Mouse (Mus musculus): ENCODE data around the gene Il19.

Gene Il19

DNA sequence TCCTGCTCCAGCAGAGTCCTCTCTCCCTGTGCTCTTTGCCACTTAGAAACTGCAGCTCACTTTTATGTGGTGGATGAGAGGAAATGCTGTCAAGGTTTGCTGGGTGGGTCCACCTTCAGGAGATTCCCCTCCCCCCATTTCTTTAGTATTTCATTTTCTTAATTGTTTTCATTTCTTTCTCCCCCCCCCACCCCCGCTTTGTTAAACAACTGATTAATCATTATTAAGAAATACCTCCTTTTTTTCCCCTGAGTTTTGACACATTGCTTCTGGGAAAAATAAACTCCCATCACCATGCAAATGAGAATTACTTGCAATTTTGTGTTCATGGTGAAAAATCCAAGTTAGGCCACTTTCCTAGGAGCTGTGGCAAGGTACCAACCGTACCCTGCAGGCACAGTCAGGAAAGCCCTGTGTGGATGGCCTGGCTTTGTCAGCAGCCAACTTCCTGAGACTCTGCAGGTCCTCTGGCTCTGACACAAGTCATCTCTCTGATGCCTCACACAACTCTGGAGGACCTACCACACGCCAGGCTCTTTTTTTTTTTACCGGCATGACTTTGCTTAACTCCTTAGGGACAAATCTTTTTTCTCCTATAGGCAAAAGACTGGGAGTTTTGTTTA is at the start of gene Il19:
Gene Il19, minus strand, starts transcription at position 51 of the 623 bp plus-strand sequence.
- no peak for DNase-seq (ENCODE audit: low spot score in 2 of 2)

DNA sequence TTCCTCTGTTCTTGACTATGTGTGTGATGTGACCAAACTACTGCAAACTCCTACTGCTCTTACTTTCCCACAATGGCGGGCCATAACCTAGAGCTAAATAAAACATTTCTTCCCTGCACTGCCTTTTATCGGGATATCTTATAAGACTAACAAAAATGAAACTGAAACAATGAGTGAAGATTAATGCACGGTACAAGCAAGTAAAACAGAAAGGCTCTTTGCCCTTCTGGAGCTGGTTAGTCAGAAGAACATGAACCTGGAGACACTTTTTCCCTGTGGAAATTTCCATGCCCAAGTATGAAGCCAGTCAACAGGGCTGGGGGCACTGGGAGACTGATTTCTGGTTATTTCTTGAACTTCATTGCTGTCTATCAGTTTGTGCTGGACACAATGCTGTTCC is 49.4 kb upstream of the Il19 start:
- no peak for DNase-seq (ENCODE audit: low spot score in 2 of 2)

DNA sequence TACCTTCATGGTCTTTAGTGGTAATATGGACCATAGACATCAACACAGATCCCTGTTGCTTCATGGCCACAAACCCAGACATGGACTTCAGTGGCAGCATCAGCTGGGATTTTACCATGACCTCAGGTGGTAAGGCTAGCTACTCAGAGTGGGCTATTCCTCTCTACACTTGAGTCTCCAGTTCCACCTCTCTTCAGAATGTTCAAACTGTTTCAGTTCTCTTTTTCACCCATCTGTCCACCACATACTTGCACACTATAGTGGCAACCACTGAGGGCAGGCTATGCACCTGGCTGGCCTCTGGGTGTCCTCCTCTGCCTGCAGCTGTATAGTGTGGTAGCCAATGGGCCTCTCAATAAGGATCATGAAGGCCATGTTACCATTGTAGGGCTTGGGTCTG is 47.5 kb upstream of the Il19 start:
- DNase-seq (ENCODE audit: low spot score in 2 of 2): no peak

GRCm38 (mm10) chr1:130987001-130987400 is 47.1 kb upstream of the Il19 start:
- no peak for DNase-seq (ENCODE audit: low spot score in 2 of 2)

GRCm38 (mm10) chr1:130984441-130984840 is 44.5 kb upstream of the Il19 start:
- no peak for DNase-seq (ENCODE audit: low spot score in 2 of 2)

GRCm38 (mm10) chr1:130979455-130979854 is 39.5 kb upstream of the Il19 start:
- peak in 1 of 2 experiments; percentile 12 for DNase-seq (ENCODE audit: low spot score in 2 of 2)

DNA sequence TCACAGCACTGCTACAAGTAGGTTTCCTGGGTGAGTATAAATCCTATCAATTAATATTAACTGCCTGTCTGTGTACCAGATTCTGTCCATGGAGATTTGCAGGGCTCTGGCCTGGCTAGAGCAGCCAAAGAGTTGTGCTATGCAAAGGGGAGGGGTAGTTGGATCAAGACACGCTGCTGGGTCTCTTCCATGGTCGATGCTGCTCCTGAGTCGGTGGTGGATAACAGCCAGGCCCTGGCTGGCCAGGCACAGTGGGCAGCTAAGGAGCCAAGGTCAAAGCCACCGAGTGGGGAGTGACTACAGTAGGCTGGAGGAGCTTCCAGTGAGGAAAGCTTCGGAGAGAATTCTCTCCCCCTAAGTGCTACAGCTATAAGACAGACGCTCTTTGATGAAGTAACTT is 24.0 kb upstream of the Il19 start:
- no peak for DNase-seq (ENCODE audit: low spot score in 2 of 2)

DNA sequence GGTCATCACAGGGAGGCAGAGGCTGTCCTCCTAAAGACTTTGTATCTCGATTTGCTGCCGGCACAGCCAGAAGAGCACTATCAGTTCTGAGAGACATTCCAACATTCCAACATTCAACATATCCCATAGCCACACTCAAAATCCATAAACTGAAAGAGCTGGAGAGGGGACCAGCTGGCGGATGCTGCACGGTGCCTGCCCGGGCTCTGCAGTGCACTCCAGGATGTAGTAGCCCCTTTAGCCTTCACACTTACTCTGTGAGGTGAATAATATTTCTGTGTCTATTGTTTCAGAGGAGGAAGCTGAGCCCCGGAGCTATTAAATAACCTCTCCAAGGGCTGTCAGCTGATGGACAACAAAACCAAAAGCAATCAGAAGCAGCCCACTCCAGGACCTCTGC is 7.0 kb upstream of the Il19 start:
- DNase-seq (ENCODE audit: low spot score in 2 of 2): no peak

GRCm38 (mm10) chr1:130941801-130942200 is 1.9 kb upstream of the Il19 start:
- DNase-seq (ENCODE audit: low spot score in 2 of 2): no peak

- DNase-seq (ENCODE audit: low spot score in 2 of 2): no peak
These were observed 1.7 kb downstream of the Il19 start for GRCm38 (mm10) chr1:130938192-130938591.

DNA sequence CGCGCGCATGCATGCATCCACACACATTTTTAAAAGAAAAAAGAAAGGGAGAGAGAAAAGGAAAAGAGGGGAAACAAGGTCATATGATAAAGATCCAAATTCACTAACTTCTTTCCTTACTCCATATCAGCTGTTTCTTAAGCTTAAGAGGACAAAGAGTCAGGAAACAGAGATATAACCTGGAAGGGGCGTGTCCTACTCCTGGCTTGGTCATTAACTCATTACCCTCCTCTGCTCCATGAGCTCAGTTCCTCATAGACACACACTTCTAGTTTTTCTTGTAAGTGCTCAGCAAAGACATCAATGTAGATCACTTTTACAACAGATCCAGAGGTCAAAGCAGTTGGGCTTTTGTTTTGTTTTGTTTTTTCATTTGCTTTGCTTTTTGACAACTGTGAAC is 2.7 kb downstream of the Il19 start:
- no peak for DNase-seq (ENCODE audit: low spot score in 2 of 2)

DNA sequence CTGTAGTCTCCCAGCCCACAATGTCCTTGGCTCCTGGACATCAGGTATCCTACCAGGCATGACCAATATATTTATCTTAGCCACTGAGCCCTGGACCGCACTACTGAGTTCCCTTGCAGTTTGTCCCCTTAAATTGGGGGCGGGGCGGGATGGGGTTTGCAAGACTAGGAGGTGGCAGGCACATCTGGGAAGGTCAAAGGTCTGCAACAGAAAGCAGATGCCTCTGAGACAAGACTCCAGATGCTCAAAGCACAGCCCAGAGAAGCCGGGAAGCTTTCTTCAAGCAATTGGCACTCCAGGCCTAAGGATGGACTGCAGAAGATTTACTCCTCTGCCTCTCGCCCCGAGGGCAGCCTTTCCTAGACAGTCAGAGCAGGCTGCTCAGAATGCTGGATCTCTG is 3.6 kb downstream of the Il19 start:
- DNase-seq (ENCODE audit: low spot score in 2 of 2): no peak

DNA sequence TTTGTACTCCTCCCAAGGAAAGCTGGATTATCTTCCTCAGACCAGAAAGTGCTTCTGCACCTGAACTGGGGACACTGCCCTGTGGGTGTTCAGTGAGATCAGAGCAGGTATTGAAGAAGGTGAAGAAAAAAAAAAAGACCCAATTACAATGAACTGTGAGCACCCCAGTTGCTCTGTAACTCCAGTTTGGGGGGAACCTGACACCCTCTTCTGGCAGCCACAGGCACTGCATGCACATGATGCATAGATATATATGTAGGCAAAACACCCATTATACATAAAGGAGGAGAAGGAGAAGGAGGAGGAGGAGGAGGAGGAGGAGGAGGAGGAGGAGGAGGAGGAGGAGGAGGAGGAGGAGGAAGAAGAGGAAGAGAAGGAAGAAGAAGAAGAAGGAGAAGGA is 13.4 kb downstream of the Il19 start:
- no peak for DNase-seq (ENCODE audit: low spot score in 2 of 2)

DNA sequence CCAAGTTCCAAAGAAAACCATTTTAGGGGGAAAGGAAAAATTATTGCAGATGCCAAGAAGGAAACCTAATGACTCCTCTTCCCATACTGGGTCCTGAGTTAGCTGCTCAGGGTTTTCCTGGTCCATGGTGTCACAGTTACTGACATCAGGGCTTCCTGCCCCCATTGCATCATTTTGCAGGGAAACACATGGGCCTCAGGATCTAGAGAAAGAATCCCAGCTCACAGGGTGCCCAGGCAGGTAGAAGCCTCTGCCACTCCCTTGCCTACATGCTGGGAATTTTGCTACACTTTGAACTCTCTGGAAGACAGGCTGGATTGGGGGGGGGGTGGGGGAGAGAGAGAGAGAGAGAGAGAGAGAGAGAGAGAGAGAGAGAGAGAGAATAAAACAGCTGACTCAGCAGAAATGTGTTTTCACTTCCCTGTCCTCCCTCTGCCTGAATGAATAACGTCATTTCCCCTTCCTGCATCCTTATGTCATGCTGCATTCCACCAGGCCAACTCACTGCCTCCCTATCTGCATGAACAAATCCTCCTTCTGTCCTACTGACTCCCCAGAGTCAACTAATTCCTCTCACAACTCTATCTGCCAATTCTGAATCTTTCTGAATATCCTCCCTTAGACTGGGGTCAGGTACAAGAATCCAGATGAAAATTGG is 21.5 kb downstream of the Il19 start:
- DNase-seq (ENCODE audit: low spot score in 2 of 2): no peak

DNA sequence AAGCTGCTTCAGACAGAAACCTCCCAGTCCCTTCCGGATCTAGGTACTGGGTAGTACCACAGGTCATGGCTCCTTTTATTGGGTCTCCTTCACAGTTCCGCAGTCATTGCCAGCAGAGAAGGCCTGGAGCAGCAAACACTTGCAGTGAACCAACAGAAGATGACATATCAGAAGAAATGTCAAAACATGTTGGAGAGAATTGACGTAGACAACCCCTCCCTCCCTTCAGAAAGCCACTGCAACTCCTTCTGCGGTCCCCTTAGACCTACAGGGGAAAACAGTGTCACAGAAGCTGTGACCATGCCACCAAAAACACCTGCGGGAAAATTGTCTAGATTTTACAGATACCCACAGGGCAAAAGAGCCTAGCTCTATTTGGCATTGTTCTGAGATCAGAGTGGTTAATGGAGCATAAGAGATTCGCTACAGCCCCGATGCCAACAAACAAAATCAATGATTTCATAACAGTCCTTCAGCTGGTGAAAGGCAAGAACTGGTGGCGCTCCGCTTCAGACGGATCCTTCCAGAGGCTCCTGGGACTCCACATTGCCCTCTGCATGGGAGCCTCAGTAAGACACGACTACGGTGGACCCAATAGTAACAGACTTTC is 28.4 kb downstream of the Il19 start, which contains the start of gene Il20:
Gene Il20, minus strand, starts transcription at position 51 of the 610 bp plus-strand sequence.
- DNase-seq (ENCODE audit: low spot score in 2 of 2): no peak

DNA sequence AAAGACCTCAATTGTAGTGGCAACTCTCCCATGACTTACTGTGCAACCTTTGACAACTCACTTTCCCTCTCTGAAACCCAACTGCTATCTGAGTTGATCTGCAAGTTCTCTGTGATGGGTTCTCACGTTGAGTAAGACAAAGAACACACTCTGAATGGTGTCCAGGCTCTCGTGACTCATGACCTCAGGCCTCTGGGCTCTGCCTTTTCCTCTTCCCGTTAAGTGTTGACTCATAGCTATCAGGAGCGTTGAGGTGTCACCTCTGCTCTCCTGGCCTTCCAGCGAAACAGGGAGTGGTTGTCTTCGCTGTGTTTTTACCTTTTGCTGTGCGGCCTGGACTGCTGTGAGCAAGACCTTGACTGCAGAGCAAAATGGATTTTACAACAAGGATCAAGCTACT is 37.4 kb downstream of the Il19 start:
- DNase-seq (ENCODE audit: low spot score in 2 of 2): no peak

GRCm38 (mm10) chr1:130894468-130894867 is 45.4 kb downstream of the Il19 start:
- no peak for DNase-seq (ENCODE audit: low spot score in 2 of 2)

- no peak for DNase-seq (ENCODE audit: low spot score in 2 of 2)
These were observed 46.4 kb downstream of the Il19 start for GRCm38 (mm10) chr1:130893329-130894040.

- DNase-seq (ENCODE audit: low spot score in 2 of 2): no peak
These were observed 47.5 kb downstream of the Il19 start for GRCm38 (mm10) chr1:130892446-130892845.

- no peak for DNase-seq (ENCODE audit: low spot score in 2 of 2)
These were observed 52.6 kb downstream of the Il19 start, which contains the start of gene Il24 for GRCm38 (mm10) chr1:130887354-130887753. Il24 (minus strand) TSS chr1:130887454.

GRCm38 (mm10) chr1:130883146-130883545 is 56.8 kb downstream of the Il19 start:
- no peak for DNase-seq (ENCODE audit: low spot score in 2 of 2)
